Mouse (Mus musculus) skeletal muscle tissue, adult 2 months (tissue): ENCODE data around the gene Clasrp.
"Not testable (repeated sequence)": the region's sequence is repeated elsewhere in the genome, so short reads cannot be mapped to it uniquely, and the experiment has no call there.

Experiments
- DNase-seq: peaks from one replicate; pipeline ENCODE4 v3.0.0-alpha.2; 2012; ENCODE audit warnings: low read depth, low spot score

Gene Clasrp

DNA sequence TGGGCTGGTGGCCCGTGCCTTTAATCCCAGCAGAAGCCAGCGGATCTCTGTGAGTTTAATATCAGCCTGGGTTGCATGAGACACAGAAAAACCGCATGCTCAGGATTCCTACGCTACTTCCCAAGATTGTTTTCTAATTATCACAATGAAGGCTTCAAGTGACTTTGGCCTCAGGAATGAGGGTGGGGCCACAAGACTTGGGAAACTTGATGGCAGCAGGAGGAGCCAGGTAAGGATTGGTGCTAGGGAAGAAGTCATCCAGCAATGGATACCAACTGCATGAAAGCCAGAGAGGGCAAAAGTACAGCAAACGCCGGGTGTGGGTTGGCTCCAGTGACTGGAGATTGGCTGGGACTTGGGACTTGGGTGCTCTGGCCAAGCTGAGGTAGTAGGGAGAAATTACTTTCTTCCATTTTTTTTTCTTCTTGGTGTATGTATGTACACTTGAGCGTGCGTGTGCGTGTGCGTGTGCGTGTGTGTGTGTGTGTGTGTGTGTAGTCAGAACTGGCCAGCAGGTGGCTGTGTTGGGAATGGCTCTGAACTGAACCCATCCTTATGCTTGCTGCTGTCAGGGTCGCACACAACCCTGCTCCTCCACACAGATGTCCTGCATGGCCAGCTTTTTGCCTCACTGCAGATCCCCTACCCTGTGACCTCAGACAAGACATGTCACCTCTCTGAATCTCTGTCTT lies 5.5 kb upstream of the Clasrp start:
- no peak for DNase-seq

DNA sequence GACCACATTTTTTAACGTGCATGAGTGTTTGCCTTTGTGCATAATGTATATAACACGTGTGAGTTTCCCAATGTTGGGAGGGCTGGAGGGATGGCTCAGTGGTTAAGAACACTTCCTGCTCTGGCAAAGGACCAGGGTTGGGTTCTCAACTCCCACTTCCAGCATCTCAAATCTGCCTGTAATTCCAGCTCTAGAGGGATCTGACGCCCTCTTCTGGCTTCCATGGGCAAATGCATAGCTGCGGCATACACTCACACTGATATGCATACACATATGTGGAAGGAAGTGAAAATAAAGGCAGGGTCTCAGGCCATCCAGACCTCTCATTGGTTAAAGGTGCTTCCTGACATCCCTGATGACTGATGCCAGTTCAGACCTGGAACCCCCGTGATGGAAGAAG lies 3.0 kb upstream of the Clasrp start:
- DNase-seq = no peak

DNA sequence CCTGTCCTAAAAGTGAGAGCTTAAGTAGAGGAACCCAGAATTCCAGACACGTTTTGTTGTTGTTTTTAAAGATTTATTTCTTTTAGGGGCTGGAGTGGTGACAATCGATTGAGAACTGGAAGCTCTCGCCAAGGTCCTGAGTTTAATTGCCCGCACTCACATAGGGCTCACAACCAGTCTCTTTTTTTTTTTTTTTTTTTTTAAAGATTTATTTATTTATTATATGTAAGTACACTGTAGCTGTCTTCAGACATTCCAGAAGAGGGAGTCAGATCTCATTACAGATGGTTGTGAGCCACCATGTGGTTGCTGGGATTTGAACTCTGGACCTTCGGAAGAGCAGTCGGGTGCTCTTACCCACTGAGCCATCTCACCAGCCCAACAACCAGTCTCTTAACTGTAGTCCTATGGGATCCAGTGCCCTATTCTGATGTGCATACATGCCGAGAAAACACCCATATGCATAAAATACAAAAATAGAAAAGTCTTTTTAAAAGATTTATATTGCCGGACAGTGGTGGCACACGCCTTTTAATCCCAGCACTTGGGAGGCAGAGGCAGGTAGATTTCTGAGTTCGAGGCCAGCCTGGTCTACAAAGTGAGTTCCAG lies 424 bp upstream of the Clasrp start:
- not testable (repeated sequence) for DNase-seq

DNA sequence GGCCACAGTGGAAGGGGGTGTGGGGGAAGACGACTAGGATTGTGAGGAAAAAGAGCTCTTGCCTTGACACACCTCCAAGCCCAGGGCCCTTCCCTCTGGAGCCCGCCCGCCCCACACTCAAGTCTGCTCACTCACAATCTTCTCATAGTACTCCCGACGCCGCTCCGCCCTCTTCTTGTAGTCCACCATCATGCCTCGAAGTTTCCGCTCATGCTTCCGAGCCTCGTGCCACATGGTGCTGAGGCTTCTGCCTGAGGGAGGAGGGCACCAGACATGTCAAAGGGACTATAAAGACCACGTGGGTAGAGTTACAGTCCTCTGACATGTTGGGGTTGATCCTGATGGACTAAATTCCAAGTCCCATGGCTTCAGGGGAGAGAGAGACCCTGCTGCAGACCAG lies 1.2 kb downstream of the Clasrp start:
- no peak for DNase-seq

DNA sequence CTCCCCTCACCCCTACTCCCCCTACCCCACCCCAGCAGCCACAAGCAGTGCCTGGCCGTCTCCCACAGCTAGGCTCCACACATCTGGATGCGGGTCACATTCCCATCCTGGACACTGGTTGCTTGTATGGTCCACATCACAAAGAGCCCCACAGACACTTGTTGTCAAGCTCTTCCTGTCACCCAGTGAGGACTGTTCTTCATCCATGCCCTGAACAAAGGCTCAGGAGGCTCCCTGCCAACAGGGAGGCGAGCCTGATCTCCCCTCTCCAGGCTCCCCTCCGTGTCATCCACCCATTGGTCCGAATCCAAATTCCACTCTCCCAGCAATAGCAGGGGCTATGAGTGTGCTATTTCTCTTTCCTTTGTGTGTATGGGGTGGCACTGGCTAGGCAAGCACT lies 3.7 kb downstream of the Clasrp start:
- no peak for DNase-seq

DNA sequence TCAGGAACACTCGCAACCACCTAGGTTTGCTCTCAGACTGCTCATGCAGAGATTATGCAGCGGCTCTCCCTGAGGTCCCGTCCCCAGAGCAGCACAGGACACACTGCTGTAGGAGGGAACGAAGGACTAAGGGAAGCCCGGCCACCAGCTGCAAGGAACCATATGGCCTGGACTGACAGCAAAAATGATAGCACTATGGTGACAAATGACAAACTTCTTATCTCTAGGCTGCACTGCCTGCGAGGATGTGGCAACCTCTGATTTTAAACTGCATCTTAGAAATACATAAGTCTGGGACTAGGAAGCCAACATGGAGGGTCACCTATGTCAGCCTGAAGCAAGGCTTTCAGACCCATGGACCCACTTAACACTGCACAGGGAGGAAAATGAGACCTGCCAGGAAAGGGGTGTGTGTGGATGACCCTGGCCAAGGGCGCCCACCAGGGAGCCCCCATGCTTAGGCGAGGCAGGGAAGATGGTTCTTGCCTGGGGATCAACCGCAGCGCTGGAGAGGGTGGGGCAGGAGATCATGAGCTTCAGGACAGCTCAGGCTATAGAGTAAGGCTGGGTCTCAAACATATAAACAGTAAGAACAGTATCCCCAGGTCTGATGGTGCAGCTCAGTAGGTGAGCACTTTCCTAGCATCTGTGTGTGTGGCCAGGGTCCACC lies 11.1 kb downstream of the Clasrp start:
- no peak for DNase-seq

DNA sequence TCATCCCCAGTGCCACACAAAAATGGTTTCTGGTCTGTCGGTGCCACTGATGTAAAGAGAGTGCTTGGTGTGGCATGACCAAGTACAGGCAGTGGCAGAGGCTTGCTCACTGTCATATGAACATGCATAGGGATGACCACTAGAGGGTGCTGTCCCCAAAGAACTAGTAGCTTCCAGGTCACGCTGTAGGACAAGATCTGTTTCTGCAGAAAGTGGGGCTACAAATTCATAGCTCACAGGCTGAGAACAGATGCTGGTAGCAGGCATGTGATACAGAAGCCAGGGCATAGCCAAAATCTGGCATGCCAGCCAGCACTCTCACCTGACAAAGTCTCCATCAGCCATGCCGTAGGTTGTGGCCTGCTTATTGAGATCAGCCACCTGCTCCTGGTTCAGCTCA lies 14.4 kb downstream of the Clasrp start:
- DNase-seq = peak; percentile 73

DNA sequence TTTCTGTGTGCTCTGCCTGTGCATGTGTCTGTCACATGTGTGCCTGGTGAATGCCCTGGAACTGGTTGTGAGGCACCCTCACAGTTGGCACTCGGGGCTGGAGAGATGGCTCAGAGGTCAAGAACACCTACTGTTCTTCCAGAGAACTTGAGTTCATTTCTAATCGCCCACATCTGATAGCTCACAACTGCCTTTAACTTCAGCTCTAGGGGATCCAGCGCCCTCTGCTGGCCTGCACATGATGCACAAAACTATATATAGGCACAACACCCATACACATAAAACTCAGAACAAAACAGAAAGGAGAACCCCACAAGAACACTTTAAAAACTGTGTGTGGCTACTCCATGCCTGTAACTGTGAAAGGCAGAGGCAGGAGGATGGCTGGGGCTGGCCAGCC lies 15.1 kb downstream of the Clasrp start:
- DNase-seq = no peak

DNA sequence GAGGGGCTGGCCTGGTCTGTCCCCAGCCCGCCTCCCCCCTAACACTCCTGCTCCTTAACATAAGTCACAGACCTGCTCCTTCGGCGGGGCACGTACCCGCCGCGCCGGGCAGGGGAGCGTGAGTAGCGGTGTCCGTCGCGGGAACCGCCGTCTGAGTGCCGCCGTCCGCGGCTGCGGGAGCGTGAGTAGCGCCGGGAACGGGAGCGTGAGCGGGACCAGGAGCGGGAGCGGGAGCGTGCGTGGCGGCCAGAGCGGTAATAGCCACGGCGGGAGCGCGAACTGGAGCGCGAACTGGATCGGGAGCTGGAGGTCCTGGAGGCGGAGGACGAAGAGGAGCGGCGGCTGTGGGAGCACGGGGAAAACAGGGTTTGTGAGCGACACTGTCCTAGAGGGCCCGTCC lies 18.0 kb downstream of the Clasrp start:
- DNase-seq = no peak

DNA sequence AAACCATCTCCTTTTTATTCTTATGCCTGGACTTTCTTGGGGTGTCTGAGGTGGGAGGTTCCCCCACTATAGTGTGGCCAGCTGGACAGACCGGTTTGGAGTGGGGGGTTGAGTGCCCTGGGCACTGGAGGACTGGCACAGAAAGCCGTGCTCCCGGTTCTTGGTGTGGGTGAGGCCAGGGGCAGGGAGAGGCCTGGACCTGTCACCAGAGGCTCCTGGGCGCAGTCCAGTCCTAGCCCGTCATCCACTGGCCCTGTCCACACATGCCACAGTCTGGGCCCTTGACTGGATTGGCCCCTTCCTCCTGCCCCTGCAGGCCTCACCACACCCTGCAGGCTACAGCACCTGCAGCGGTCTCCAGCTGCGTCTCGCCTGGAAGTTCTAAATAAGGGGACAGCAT lies 23.7 kb downstream of the Clasrp start:
- DNase-seq = no peak

DNA sequence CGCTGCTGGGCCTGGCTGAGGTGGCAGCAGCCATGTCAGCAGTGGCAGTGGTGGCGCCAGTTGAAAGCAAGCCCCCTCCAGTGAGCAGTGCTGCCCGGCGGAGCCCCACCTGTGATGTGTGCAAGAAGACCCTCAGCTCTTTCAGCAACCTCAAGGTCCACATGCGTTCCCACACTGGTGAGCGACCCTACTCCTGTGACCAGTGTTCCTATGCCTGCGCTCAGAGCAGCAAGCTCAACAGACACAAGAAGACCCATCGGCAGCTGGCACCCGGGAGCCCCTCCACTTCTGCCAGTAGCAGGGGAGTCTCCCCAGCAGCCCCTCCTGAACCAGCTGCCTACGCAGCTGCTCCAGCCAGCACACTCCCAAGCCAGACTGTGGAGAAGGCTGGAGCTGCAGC lies 24.5 kb downstream of the Clasrp start:
- DNase-seq = no peak

DNA sequence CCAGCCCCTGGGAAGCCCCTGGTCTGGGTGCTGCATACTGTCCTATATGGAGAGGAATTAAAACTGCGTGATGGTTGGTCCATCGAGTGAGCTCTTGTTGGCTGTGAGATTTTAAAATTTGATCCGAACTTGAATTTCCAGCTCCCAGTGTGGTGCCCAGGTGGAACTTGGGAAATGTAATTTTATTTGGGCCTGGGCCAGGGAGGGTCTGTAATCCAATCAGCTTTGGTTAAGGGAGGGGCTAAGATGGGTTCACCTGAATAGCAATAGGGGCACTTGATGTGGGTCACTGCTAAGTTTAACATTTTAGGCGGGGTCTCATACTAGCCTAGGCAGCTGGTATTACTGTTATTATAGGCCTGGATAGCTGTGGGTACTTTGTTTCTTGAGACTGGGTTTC lies 25.9 kb downstream of the Clasrp start:
- no peak for DNase-seq

DNA sequence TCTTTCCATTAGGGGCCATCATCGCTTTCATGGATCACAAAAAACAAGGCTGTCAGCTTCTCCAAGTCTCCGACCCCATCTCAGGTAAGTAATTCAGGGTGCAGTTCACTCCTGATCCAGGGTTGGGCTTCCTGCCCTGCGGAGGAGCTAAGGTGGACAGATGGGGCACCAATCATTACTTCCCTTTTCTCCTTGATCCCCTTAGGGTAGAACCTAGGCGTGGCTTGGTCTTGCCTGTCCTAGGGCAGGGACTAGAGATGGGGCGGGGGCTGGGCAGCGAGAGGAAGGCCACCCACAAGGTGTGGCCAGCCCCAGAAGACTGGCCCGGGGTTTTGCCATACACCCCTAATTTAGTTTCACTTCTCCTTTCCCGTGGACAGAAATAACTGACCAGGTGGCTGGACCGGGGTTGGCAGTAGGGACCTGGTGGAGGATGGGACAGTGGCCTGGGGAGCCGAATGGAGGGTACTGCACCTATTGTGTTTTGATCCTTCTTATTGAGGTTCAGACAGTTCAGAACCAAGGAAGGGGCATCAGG lies 26.3 kb downstream of the Clasrp start:
- DNase-seq = no peak

DNA sequence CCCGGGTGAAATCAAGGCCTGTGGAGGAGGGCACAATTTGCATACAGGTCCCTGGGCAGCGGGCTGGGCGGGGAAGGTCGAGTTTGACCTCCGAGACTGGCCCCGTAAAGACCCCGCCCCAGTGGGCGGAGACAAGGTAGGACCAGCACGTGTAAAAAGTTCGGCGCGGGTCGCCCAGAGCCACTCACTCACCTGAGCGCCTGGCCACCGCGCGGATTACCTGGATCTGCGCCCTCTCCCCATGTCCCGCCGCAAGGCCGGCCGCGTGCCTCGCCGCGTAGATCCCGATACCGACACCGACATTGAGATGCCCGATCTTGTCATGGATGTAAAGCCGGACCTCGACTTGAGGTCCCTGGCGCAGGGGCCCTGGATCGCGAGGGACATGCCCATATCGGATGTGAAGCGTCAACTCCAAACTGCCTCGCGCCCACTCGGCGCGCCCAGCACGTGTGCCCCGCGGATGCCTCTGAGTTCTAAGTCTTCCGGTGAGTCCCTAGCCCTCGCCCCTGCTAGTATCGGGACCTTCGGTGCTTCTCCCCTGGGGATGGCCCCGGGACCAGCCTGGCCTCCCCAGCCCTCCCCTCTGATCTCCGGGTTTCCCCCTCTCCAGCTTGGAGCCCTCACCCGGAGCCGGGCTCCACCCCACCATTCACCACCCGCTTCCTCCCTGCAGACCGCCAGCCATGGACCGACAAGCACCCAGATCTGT lies 27.0 kb downstream of the Clasrp start, which contains the start of the genes Zfp296 and Gemin7:
Gene Zfp296 (plus strand): TSS at position 147 of the 712 bp plus-strand sequence.
Gene Gemin7 (minus strand): TSS at position 455 of the 712 bp plus-strand sequence.
- DNase-seq = no peak

DNA sequence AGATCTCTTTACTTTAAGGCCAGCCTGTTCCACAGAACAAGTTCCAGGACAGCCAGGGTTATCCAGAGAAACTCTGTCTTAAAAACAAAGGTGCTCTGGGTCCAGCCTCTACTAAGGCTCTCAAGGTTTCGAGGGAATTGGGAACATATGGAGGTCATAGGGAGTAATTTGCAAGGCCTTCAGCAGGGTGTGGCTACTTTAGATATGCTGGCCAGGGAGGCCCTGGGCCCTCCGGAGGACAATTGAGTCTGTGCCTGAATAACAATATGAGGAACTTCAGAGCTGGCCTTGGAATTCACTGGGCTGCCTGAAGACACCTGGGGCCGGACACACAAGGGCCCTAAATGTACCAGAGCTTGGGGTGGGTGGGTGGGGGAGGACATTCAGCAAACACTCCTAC lies 28.7 kb downstream of the Clasrp start:
- no peak for DNase-seq

DNA sequence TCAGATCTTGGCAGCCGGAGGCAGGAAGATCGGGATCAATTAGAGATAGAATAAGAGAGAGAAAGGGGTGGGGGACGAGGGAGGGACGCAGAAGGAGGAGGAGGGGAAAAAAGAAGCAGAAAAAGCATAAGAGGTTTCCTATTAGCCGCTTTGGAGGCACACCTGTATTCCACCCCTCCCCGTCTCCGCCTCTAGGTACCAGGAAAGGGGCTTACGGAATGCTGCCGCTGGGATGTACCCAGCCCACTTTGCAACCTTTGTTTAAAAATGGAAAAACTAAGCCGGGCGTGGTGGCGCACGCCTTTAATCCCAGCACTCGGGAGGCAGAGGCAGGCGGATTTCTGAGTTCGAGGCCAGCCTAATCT lies 30.5 kb downstream of the Clasrp start:
- no peak for DNase-seq

DNA sequence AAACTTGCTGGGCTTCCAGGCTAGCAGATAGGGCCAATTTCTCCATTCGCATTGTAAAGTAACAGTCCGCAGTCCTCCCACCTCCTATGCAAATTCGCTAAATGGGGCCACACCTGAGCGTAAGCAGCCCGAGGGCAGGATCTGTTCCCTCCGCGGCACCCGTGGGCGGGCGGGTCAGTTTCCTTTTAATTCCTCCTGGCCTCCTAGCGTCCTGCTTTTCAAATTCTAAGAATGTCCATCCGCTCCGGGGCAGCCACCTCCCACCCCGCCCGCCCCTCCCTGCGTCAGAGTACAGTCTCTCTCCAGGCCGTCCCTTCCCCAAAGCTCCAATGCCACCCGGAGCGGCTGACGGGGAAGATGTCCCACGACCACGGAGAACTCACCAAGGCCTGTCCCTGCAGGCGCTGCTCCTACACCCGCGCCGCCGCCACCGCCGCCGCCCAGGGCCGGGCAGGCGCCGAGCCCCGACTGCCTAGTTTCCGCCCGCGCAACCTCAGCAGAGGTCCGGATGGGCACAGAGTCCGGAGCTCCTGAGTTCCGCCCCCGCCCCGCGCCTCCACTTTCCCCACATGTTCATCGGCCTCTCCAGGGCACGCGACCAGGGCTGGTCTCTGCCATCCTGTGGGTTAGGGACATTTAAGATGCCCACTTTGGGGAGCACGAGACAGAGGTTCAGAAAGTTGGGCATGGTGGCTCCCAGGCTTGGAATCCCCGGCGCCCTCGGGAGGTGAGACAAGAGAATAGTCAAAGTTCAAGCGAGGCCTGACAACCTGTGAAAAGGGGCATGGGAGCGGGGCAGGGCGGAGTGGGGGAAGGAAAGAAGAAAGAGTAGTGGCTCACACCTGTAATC lies 31.1 kb downstream of the Clasrp start:
- peak; percentile 54 for DNase-seq

DNA sequence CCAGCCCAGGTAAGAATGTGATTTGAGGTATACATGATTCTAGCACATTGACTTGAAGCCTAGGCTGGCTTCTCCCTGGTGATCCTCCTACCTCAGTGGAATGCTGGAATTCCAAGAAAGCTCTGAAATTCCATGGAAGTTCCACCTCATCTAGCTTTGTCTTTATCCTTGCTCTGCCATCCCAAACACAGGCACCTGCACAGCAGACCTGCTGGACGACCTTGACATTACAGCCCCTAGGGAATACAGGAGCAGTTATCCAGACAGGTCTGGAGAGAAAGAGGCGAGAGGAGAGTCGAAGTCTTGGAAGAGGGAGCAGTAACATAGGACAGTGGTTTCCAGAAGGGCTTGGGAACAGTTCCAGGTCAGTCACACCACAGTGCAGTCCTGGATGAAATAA lies 34.6 kb downstream of the Clasrp start:
- no peak for DNase-seq

DNA sequence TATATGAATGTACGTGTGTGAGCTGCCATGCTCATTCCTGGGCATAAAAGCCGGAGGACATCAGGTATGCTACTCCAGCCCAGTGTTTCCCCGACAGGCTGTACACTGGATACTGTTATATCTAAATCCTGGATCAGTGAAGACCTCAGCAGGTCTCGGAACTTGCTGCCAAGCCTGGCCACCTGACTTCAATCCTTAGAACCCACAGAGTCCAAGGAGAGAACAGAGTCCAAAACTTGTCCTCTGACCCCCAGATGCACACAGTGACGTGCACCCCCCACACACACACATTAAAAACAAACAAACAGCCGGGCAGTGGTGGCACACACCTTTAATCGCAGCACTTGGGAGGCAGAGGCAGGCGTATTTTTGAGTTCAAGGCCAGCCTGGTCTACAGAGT lies 36.9 kb downstream of the Clasrp start:
- DNase-seq = no peak

DNA sequence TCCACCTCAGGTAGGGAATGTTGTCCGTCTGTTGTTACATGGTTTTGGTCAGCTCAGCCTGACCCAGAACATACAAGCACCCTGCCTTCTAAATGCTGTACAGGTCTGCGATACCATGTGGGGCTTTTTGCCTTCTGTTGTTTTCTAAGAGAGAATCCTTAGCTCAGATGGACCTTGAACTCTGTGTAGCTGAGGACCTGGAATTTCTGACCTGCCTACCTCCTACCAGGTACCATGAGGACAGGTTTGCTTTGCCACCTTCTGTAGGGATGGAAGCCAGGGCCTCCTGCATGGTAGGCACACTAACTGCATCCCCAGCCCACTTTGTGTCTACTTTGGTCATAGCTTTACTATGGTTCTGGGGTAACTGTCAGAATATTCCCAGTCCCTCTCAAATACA lies 38.5 kb downstream of the Clasrp start:
- DNase-seq = no peak

DNA sequence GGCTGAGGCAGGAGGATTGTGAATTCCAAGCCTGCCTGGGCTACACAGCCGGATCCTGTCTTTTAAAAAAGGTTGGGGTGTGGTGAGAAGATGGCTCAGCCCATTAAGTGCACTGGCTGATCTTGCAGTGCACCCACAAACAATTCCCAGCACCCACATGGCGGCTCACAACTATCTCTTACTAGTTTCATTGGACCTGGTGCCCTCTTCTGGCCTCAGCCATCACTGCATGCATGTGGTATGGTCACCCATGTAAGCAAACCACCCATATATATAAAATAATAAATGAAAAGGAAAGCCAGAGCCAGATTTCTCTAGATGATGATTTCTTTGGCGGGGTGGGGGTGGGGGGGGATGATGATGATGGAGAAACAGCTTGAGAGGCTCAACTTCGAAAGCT lies 39.8 kb downstream of the Clasrp start:
- DNase-seq = no peak
